Mouse (Mus musculus): ENCODE measurements around the gene Lpcat3.

- no peak for TF ChIP-seq CTCF (conservative IDR thresholded peaks at IDR 0.05; ENCODE audit: low read length)
- TF ChIP-seq POU5F1 (IDR thresholded peaks at IDR 0.05; ENCODE audit: borderline replicate concordance, low read length) = no peak
- TF ChIP-seq NANOG (IDR thresholded peaks at IDR 0.05; ENCODE audit: borderline replicate concordance, low read length) = no peak
Observed at GRCm38 (mm10) chr6:124708289-124708889, 45.6 kb downstream of the Lpcat3 start.

All from E14TG2a.4 (cell line).